Mouse (Mus musculus): ENCODE data around the gene Pakap. TPM values are rescaled to one million over a fixed set of nuclear protein-coding genes. Genes with fewer than 3 reads are reported as not detected.

The Pakap gene
- polyA plus RNA-seq, 1 experiment from 2014 or later = 9.8 TPM

DNA sequence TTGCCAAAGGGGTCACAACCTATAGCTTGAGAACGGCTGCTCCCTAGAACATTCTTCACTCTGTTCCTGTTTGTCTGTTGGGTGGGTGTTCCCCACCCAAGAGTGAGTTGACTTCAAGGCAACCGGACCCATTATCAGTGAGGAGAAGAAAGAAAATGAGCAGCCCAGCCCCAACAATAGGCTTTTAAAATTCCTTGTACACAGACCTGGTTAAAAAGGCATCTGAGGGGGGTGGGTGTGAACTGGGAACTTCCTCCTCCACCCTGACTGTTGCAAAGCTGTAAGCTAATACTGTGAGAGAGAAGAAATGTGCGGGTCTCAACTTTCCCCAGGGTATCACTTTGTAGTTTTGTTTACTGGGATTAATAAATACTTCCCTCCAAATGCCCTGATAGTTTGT is 226.6 kb downstream of the Pakap start:
- H3K36me3 ChIP-seq (ENCODE audit: control insufficient read depth, insufficient read depth, low read length) = no peaks in the 10 kb centered on the region
- no peak overlapping the region for H3K4me2 ChIP-seq (ENCODE audit: low read depth, low read length)
- H3K4me1 ChIP-seq (ENCODE audit: control insufficient read depth, insufficient read depth, low read length) = peaks cover 2% of the 10 kb centered on the region; the same call in 1 of the 2 replicates
- no peak overlapping the region for H3K9ac ChIP-seq (replicated peaks; ENCODE audit: low read depth, low read length)
- H3K27me3 ChIP-seq (ENCODE audit: control insufficient read depth, insufficient read depth, low read length) = no peaks in the 10 kb centered on the region
- WGBS = 29% methylated on average over 3 of the region's 3 CpGs
- no peak overlapping the region for H3K4me3 ChIP-seq (ENCODE audit: low read depth, low read length)
- no peak overlapping the region for H3K27ac ChIP-seq (ENCODE audit: low read depth, low read length)
- ATAC-seq (ENCODE audit: low read depth) = no peak
- H3K9me3 ChIP-seq (ENCODE audit: control insufficient read depth, low read length) = no peaks in the 10 kb centered on the region

GRCm38 (mm10) chr4:57797548-57798285 is 229.7 kb downstream of the Pakap start:
- WGBS = 81% methylated on average over 9 of the region's 9 CpGs
- no peak overlapping the region for H3K4me3 ChIP-seq (ENCODE audit: low read depth, low read length)
- H3K27ac ChIP-seq (ENCODE audit: low read depth, low read length) = no peak overlapping the region
- no peaks in the 10 kb centered on the region for H3K27me3 ChIP-seq (ENCODE audit: control insufficient read depth, insufficient read depth, low read length)
- H3K9ac ChIP-seq (replicated peaks; ENCODE audit: low read depth, low read length) = no peak overlapping the region
- no peak for ATAC-seq (ENCODE audit: low read depth)
- H3K9me3 ChIP-seq (ENCODE audit: control insufficient read depth, low read length) = no peaks in the 10 kb centered on the region
- peaks cover 2% of the 10 kb centered on the region; the same call in 1 of the 2 replicates for H3K4me1 ChIP-seq (ENCODE audit: control insufficient read depth, insufficient read depth, low read length)
- H3K4me2 ChIP-seq (ENCODE audit: low read depth, low read length) = no peak overlapping the region
- no peaks in the 10 kb centered on the region for H3K36me3 ChIP-seq (ENCODE audit: control insufficient read depth, insufficient read depth, low read length)

DNA sequence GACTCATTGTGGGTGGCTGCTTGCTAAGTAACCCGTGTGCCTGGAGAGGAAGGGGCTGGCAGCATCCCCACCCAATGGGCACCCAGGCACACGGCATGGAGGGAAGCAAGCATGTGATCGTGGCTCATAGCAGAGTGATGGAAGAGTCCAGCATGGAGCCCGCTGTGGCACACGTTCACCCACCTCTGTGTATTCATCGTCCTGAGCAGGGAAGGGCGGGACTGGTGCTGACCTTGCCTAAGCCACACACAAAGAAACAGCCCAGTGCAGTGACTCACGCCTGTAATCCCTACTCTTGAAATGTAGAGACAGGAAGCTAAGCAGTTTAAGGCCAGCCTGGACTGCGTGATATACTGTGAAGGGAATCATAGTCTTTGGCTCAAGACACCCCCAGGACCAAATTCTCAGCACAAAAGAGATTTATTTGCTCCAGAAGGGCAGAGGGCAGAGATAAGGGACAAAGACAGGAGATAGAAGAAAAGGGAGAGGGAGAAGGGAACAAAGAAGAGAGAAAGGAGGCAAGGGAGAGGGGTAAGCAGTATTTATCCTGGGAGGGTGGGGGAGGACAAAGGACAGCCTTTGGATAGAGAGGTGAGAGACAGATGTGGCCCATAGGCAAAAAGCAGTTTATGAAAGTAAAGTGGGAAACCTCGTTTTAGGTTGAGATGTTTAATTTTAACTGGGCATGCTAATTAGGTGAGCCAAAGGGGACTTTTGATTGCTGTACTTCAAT is 230.5 kb downstream of the Pakap start:
- Histone ChIP-seq H3K27me3 (ENCODE audit: control insufficient read depth, insufficient read depth, low read length) (no peaks in the 10 kb centered on the region), H3K27ac (ENCODE audit: low read depth, low read length) (no peak overlapping the region), H3K4me3 (ENCODE audit: low read depth, low read length) (no peak overlapping the region), H3K4me2 (ENCODE audit: low read depth, low read length) (no peak overlapping the region), H3K9me3 (ENCODE audit: control insufficient read depth, low read length) (no peaks in the 10 kb centered on the region), H3K36me3 (ENCODE audit: control insufficient read depth, insufficient read depth, low read length) (no peaks in the 10 kb centered on the region), H3K4me1 (ENCODE audit: control insufficient read depth, insufficient read depth, low read length) (peaks cover 2% of the 10 kb centered on the region; the same call in 1 of the 2 replicates), H3K9ac (replicated peaks; ENCODE audit: low read depth, low read length) (0 out of 2 replicates have a peak overlapping the region, but pooled peaks have one; percentile 21)
- peak; percentile 76 for ATAC-seq (ENCODE audit: low read depth)
- WGBS = 26% methylated on average over 10 of the region's 10 CpGs

DNA sequence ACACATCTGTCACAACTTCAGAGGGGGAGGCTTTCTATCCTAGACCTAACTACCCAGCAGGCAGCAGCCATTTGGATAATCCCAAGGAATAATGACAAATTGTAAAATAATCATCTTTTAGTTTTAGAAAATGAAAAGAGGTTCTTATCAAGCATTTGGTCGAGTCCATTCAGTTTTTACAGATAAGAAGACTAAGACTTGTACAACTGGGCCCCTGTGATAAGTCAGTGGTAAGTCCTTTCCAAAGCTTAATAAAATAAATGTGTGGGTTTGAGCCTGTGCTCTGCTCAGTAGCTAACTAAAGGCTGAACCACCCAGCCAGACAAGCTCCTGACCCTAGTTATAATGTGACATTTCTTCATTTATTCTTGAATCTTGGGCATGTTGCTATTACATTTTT is 231.3 kb downstream of the Pakap start:
- Histone ChIP-seq H3K9ac (replicated peaks; ENCODE audit: low read depth, low read length) (no peak overlapping the region), H3K27me3 (ENCODE audit: control insufficient read depth, insufficient read depth, low read length) (no peaks in the 10 kb centered on the region), H3K36me3 (ENCODE audit: control insufficient read depth, insufficient read depth, low read length) (no peaks in the 10 kb centered on the region), H3K27ac (ENCODE audit: low read depth, low read length) (no peak overlapping the region), H3K4me1 (ENCODE audit: control insufficient read depth, insufficient read depth, low read length) (peaks cover 2% of the 10 kb centered on the region; the same call in 1 of the 2 replicates), H3K4me3 (ENCODE audit: low read depth, low read length) (no peak overlapping the region), H3K9me3 (ENCODE audit: control insufficient read depth, low read length) (no peaks in the 10 kb centered on the region), H3K4me2 (ENCODE audit: low read depth, low read length) (no peak overlapping the region)
- WGBS = 83% methylated on average over 1 of the region's 1 CpGs
- no peak for ATAC-seq (ENCODE audit: low read depth)

GRCm38 (mm10) chr4:57801239-57801638 is 233.3 kb downstream of the Pakap start:
- Histone ChIP-seq H3K9me3 (ENCODE audit: control insufficient read depth, low read length) (no peaks in the 10 kb centered on the region), H3K9ac (replicated peaks; ENCODE audit: low read depth, low read length) (no peak overlapping the region), H3K4me3 (ENCODE audit: low read depth, low read length) (no peak overlapping the region), H3K4me1 (ENCODE audit: control insufficient read depth, insufficient read depth, low read length) (peaks cover 2% of the 10 kb centered on the region; the same call in 1 of the 2 replicates), H3K36me3 (ENCODE audit: control insufficient read depth, insufficient read depth, low read length) (no peaks in the 10 kb centered on the region), H3K27me3 (ENCODE audit: control insufficient read depth, insufficient read depth, low read length) (no peaks in the 10 kb centered on the region), H3K27ac (ENCODE audit: low read depth, low read length) (no peak overlapping the region), H3K4me2 (ENCODE audit: low read depth, low read length) (no peak overlapping the region)
- no peak for ATAC-seq (ENCODE audit: low read depth)
- 87% methylated on average over 7 of the region's 7 CpGs for WGBS

DNA sequence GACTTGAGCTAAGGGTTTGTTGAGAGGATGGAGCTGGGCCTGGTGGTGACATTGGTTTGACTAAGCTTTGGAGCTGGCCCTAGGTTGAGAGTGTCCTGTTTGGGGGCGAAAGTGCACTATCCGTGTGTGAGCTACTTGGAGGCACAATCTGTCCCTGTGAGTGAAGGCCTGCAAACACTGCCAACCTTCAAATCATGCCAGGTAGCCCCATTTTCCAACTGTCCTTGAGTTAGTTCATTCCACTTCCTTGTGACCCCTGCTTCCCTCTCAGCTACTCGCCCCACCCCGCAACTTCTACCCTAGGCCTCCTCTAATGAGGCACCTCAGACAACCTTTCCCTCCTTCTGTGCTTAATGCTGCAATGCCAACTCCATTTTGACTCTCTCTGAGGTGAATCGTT is 234.0 kb downstream of the Pakap start:
- Histone ChIP-seq H3K9me3 (ENCODE audit: control insufficient read depth, low read length) (no peaks in the 10 kb centered on the region), H3K27ac (ENCODE audit: low read depth, low read length) (no peak overlapping the region), H3K36me3 (ENCODE audit: control insufficient read depth, insufficient read depth, low read length) (no peaks in the 10 kb centered on the region), H3K27me3 (ENCODE audit: control insufficient read depth, insufficient read depth, low read length) (no peaks in the 10 kb centered on the region), H3K4me3 (ENCODE audit: low read depth, low read length) (no peak overlapping the region), H3K9ac (replicated peaks; ENCODE audit: low read depth, low read length) (no peak overlapping the region), H3K4me2 (ENCODE audit: low read depth, low read length) (no peak overlapping the region), H3K4me1 (ENCODE audit: control insufficient read depth, insufficient read depth, low read length) (peaks cover 2% of the 10 kb centered on the region; the same call in 1 of the 2 replicates)
- ATAC-seq (ENCODE audit: low read depth) = no peak
- 91% methylated on average over 5 of the region's 5 CpGs for WGBS

DNA sequence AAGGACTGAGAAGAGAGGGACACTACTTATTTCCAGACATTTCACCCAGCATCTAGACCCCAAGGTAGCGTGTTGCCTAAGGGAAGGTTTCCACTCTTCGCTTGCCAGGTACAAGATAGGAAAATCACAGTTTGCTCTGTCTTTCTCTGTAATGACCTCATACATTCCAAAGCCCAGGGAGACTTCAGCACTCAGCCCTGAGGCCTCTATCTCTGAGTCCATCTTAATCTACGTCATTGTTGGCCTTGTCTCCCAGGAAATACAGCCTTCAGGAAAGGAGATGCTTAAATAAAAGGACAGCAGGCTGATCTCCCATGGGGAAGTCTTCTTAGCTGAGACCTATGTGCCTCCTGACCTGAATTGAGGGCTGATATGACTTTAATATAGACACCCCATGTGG is 234.4 kb downstream of the Pakap start:
- Histone ChIP-seq H3K9ac (replicated peaks; ENCODE audit: low read depth, low read length) (no peak overlapping the region), H3K27me3 (ENCODE audit: control insufficient read depth, insufficient read depth, low read length) (no peaks in the 10 kb centered on the region), H3K4me3 (ENCODE audit: low read depth, low read length) (no peak overlapping the region), H3K4me2 (ENCODE audit: low read depth, low read length) (no peak overlapping the region), H3K27ac (ENCODE audit: low read depth, low read length) (no peak overlapping the region), H3K9me3 (ENCODE audit: control insufficient read depth, low read length) (no peaks in the 10 kb centered on the region), H3K36me3 (ENCODE audit: control insufficient read depth, insufficient read depth, low read length) (no peaks in the 10 kb centered on the region), H3K4me1 (ENCODE audit: control insufficient read depth, insufficient read depth, low read length) (peaks cover 2% of the 10 kb centered on the region; the same call in 1 of the 2 replicates)
- ATAC-seq (ENCODE audit: low read depth) = no peak
- WGBS = 85% methylated on average over 3 of the region's 3 CpGs

GRCm38 (mm10) chr4:57804902-57805301 is 236.9 kb downstream of the Pakap start:
- no peak overlapping the region for H3K4me2 ChIP-seq (ENCODE audit: low read depth, low read length)
- WGBS = 83% methylated on average over 6 of the region's 6 CpGs
- H3K9me3 ChIP-seq (ENCODE audit: control insufficient read depth, low read length) = no peaks in the 10 kb centered on the region
- no peak for ATAC-seq (ENCODE audit: low read depth)
- no peak overlapping the region for H3K4me3 ChIP-seq (ENCODE audit: low read depth, low read length)
- no peaks in the 10 kb centered on the region for H3K27me3 ChIP-seq (ENCODE audit: control insufficient read depth, insufficient read depth, low read length)
- no peaks in the 10 kb centered on the region for H3K36me3 ChIP-seq (ENCODE audit: control insufficient read depth, insufficient read depth, low read length)
- H3K4me1 ChIP-seq (ENCODE audit: control insufficient read depth, insufficient read depth, low read length) = no peaks in the 10 kb centered on the region
- H3K9ac ChIP-seq (replicated peaks; ENCODE audit: low read depth, low read length) = no peak overlapping the region
- no peak overlapping the region for H3K27ac ChIP-seq (ENCODE audit: low read depth, low read length)

- H3K9me3 ChIP-seq (ENCODE audit: control insufficient read depth, low read length) = no peaks in the 10 kb centered on the region
- 90% methylated on average over 4 of the region's 4 CpGs for WGBS
- H3K27ac ChIP-seq (ENCODE audit: low read depth, low read length) = no peak overlapping the region
- H3K4me2 ChIP-seq (ENCODE audit: low read depth, low read length) = no peak overlapping the region
- no peaks in the 10 kb centered on the region for H3K36me3 ChIP-seq (ENCODE audit: control insufficient read depth, insufficient read depth, low read length)
- H3K27me3 ChIP-seq (ENCODE audit: control insufficient read depth, insufficient read depth, low read length) = no peaks in the 10 kb centered on the region
- ATAC-seq (ENCODE audit: low read depth) = no peak
- H3K4me1 ChIP-seq (ENCODE audit: control insufficient read depth, insufficient read depth, low read length) = no peaks in the 10 kb centered on the region
- no peak overlapping the region for H3K9ac ChIP-seq (replicated peaks; ENCODE audit: low read depth, low read length)
- no peak overlapping the region for H3K4me3 ChIP-seq (ENCODE audit: low read depth, low read length)
Observed at GRCm38 (mm10) chr4:57809449-57809848, 241.5 kb downstream of the Pakap start.

Measured in neural tube, embryonic 14.5 days (tissue).